Mouse (Mus musculus) G1E (cell line): Measurements from ENCODE around the gene Gm14548.
A peak's percentile ranks its signal among the peaks of the same experiment; 100 is the strongest.

Experiments
- CTCF ChIP-seq: IDR thresholded peaks from 2 replicates; pipeline ENCODE4 v1.5.1; 2012; ENCODE audit warnings: low read depth, low read length, inconsistent platforms, mixed read lengths
- GATA2 ChIP-seq: IDR thresholded peaks from 2 replicates; pipeline ENCODE4 v1.6.1; 2012; ENCODE audit warnings: low read depth, low read length, inconsistent platforms, borderline replicate concordance

DNA sequence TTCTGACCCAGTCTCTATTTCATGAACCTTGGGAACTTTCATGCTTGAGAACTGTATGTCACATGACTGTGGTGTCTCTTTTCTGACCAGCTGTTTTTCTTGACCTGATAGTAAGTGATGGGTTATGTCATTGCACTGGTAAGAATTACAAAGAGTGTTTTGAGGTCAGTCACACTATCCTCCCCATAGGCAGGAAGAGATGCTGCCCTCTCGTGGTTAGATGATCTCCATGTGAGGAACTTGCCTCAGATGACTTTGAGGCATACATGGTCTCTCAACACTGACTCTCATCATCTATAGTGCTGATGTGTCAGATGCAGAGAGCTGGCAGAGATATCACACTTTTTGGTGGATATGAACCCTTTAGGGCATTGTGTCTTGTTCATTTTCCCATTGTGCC, 5.8 kb upstream of the Gm14548 start:
- no peak for TF ChIP-seq GATA2
- TF ChIP-seq CTCF, result 0 out of 2 replicates have a peak, but pooled peaks have one; percentile 13
